Mouse (Mus musculus): Measurements from ENCODE around the gene Dazl.
"Not testable (repeated sequence)": the region's sequence is repeated elsewhere in the genome, so short reads cannot be mapped to it uniquely, and the experiment has no call there.

Gene Dazl

GRCm38 (mm10) chr17:50291485-50292200 lies 1.8 kb downstream of the Dazl start:
- no peak for DNase-seq (ENCODE audit: low spot score)

- no peak for DNase-seq (ENCODE audit: low spot score)
These were observed 8.6 kb downstream of the Dazl start for GRCm38 (mm10) chr17:50284845-50285244.

- not testable (repeated sequence) for DNase-seq (ENCODE audit: low spot score)
These were observed 31.8 kb downstream of the Dazl start for GRCm38 (mm10) chr17:50261615-50262014.

GRCm38 (mm10) chr17:50260856-50261255 lies 32.6 kb downstream of the Dazl start:
- no peak for DNase-seq (ENCODE audit: low spot score)

GRCm38 (mm10) chr17:50246605-50247004 lies 46.8 kb downstream of the Dazl start:
- DNase-seq (ENCODE audit: low spot score), result no peak

- no peak for DNase-seq (ENCODE audit: low spot score)
These were observed 48.8 kb downstream of the Dazl start for GRCm38 (mm10) chr17:50244675-50245074.

- DNase-seq (ENCODE audit: low spot score), result no peak
These were observed 50.1 kb downstream of the Dazl start for GRCm38 (mm10) chr17:50243326-50243725.

GRCm38 (mm10) chr17:50237818-50238610 lies 55.4 kb downstream of the Dazl start:
- no peak for DNase-seq (ENCODE audit: low spot score)

- peak; percentile 83 for DNase-seq (ENCODE audit: low spot score)
These were observed 56.1 kb downstream of the Dazl start for GRCm38 (mm10) chr17:50237436-50237709.

- DNase-seq (ENCODE audit: low spot score), result no peak
These were observed 56.6 kb downstream of the Dazl start for GRCm38 (mm10) chr17:50236702-50237435.

- no peak for DNase-seq (ENCODE audit: low spot score)
These were observed 57.3 kb downstream of the Dazl start for GRCm38 (mm10) chr17:50235943-50236701.

GRCm38 (mm10) chr17:50233956-50234355 lies 59.5 kb downstream of the Dazl start:
- no peak for DNase-seq (ENCODE audit: low spot score)

- DNase-seq (ENCODE audit: low spot score), result no peak
These were observed 60.6 kb downstream of the Dazl start for GRCm38 (mm10) chr17:50232821-50233220.

- DNase-seq (ENCODE audit: low spot score), result no peak
These were observed 62.2 kb downstream of the Dazl start for GRCm38 (mm10) chr17:50231206-50231605.

GRCm38 (mm10) chr17:50229534-50229933 lies 63.9 kb downstream of the Dazl start:
- no peak for DNase-seq (ENCODE audit: low spot score)

All from ovary, postnatal 36 days (tissue).